Mouse (Mus musculus) lung, postnatal 0 days (tissue): ENCODE results near the gene Slc22a2.

ENCODE experiments used
- CTCF ChIP-seq: IDR thresholded peaks from 2 replicates; pipeline ENCODE4 v1.5.1; 2016; ENCODE audit warnings: antibody characterized with exemption, mild to moderate bottlenecking
- EP300 ChIP-seq: IDR thresholded peaks from 2 replicates; pipeline ENCODE4 v1.6.1; 2016; ENCODE audit warnings: antibody characterized with exemption, mild to moderate bottlenecking, control low read depth

GRCm38 (mm10) chr17:12668478-12669362 lies 84.8 kb downstream of the Slc22a2 start:
- TF ChIP-seq CTCF, result no peak
- 0 out of 2 replicates have a peak, but pooled peaks have one; percentile 32 for TF ChIP-seq EP300
